Mouse (Mus musculus) midbrain, embryonic 15.5 days (tissue): Measurements from ENCODE around the gene Myh11. TPM values are rescaled to one million over a fixed set of nuclear protein-coding genes. Genes with fewer than 3 reads are reported as not detected.
A peak's percentile ranks its signal among the peaks of the same experiment; 100 is the strongest.

ENCODE experiments used
- ATAC-seq: fragments of 200-750 bp; cut with Nextera tagmentation; replicated peaks from 2 replicates; pipeline ENCODE4 v1.8.0; 2017; ENCODE audit warnings: moderate TSS enrichment
- H3K27ac ChIP-seq: fragments of 300-500 bp; sonication (generic); 2 replicates; pipeline ENCODE4 v1.5.1; 2015; ENCODE audit warnings: mild to moderate bottlenecking, inconsistent platforms
- H3K27me3 ChIP-seq: fragments of 300-500 bp; sonication (generic); replicated peaks from 2 replicates; pipeline ENCODE4 v1.6.1; 2015; ENCODE audit warnings: inconsistent platforms
- H3K36me3 ChIP-seq: fragments of 300-500 bp; sonication (generic); replicated peaks from 2 replicates; pipeline ENCODE4 v1.6.1; 2015; ENCODE audit warnings: inconsistent platforms
- H3K4me1 ChIP-seq: fragments of 300-500 bp; sonication (generic); 2 replicates; pipeline ENCODE4 v1.6.1; 2015; ENCODE audit warnings: inconsistent platforms
- H3K4me2 ChIP-seq: fragments of 300-500 bp; sonication (generic); 2 replicates; pipeline ENCODE4 v1.6.1; 2015; ENCODE audit warnings: inconsistent platforms, mild to moderate bottlenecking, moderate library complexity
- H3K4me3 ChIP-seq: fragments of 300-500 bp; sonication (generic); 2 replicates; pipeline ENCODE4 v1.5.1; 2015; ENCODE audit warnings: mild to moderate bottlenecking, inconsistent platforms
- H3K9ac ChIP-seq: fragments of 300-500 bp; sonication (generic); 2 replicates; pipeline ENCODE4 v1.6.1; 2015; ENCODE audit warnings: mild to moderate bottlenecking, inconsistent platforms
- H3K9me3 ChIP-seq: fragments of 300-500 bp; sonication (generic); 2 replicates; pipeline ENCODE4 v1.6.1; 2016; ENCODE audit warnings: inconsistent platforms
- WGBS: fragments of 180-500 bp; shearing (Covaris S2); methylation state at CpG from one replicate; pipeline ENCODE4 v1.1.7; 2015; ENCODE audit warnings: mixed read lengths; 5-methylcytosine and 5-hydroxymethylcytosine counted together
- polyA plus RNA-seq: library from polyadenylated mRNA; unstranded; fragments of >200 nt; fragmentation: Nextera tagmentation; extraction: Ambion mirVana; gene quantifications from 2 replicates; pipeline ENCODE4 v1.2.1, GENCODE M21; 2015

Myh11 gene
- polyA plus RNA-seq, 1 experiment from 2014 or later, result 0.58 TPM

DNA sequence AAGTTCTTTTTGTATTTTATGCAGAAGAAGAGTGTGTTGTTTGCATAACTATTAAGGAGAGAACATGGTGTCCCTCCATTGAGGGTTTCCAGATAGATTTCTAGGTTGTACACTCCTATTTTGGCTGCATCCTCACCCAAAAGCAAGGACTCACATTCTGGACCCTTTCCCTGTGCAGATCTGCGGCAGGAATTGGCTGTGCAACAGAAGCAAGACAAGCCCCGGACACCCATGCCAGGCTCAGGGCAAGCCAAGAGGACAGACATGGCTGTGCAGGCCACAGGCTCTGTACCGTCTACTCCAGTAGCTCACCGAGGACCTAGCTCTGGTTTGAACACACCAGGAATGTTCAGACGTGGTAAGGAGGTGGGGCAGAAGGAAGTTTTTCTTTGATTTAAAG is 105.7 kb downstream of the Myh11 start:
- no peaks in the 10 kb centered on the region for H3K27me3 ChIP-seq
- no peaks in the 10 kb centered on the region for H3K4me1 ChIP-seq
- H3K9me3 ChIP-seq, result no peaks in the 10 kb centered on the region
- H3K36me3 ChIP-seq, result no peaks in the 10 kb centered on the region
- ATAC-seq, result no peak
- 97% methylated on average over 5 of the region's 5 CpGs for WGBS
- no peak overlapping the region for H3K4me3 ChIP-seq
- no peak overlapping the region for H3K4me2 ChIP-seq
- no peak overlapping the region for H3K9ac ChIP-seq
- H3K27ac ChIP-seq, result no peak overlapping the region

- H3K9me3 ChIP-seq, result no peaks in the 10 kb centered on the region
- H3K36me3 ChIP-seq, result no peaks in the 10 kb centered on the region
- ATAC-seq, result no peak
- H3K27ac ChIP-seq, result no peak overlapping the region
- H3K9ac ChIP-seq, result no peak overlapping the region
- no peak overlapping the region for H3K4me3 ChIP-seq
- WGBS, result 78% methylated on average over 1 of the region's 1 CpGs
- H3K27me3 ChIP-seq, result no peaks in the 10 kb centered on the region
- H3K4me1 ChIP-seq, result no peaks in the 10 kb centered on the region
- H3K4me2 ChIP-seq, result no peak overlapping the region
Observed at GRCm38 (mm10) chr16:14183856-14184255, 107.3 kb downstream of the Myh11 start.

DNA sequence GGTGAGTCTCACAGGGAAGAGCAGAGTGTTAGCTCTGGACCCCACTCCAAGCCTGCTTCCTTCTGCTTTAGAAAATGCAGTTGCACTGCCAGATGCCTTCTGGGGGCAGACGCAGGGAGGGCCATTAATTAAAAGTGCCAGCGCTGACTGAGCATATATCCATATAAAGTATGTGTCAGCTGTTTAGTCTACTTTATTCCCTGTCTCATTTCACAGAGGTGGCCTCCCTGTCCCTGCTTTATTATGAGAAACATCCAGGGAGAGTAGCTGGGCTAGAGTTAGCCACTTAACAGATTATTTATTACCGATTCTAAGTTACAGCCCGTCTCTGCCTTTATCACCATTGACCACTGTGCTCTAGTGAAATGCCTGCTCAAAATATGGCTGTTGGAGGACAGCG is 108.8 kb downstream of the Myh11 start:
- no peak overlapping the region for H3K4me2 ChIP-seq
- no peaks in the 10 kb centered on the region for H3K36me3 ChIP-seq
- H3K4me3 ChIP-seq, result no peak overlapping the region
- H3K4me1 ChIP-seq, result no peaks in the 10 kb centered on the region
- no peak for ATAC-seq
- H3K9ac ChIP-seq, result no peak overlapping the region
- H3K27me3 ChIP-seq, result no peaks in the 10 kb centered on the region
- 94% methylated on average over 5 of the region's 5 CpGs for WGBS
- H3K27ac ChIP-seq, result no peak overlapping the region
- H3K9me3 ChIP-seq, result no peaks in the 10 kb centered on the region

DNA sequence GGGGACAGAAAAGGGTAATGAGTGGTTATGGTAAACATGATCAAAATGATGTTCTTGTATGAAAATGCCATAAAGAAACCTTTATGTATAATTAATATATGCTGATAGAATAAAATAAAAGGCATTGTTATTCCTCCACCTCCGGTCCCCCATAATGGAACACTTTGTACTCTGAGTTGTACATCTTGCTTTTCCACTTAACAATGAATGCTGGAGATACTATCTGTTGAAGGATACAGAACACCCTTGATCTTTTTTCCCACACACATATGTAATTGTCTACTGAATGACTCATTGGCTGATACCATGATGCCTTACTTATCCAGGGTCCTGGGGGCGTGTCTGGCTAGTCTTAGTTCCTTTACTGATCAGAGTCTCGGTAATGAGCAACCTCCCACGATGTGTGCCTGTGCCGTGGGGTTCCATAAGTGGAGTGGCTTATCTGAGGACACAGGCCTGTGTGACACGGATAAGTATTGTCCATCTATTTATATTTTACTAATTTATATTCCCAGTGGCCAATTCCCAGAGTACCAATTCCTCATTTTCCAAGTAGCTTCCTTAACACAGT is 110.9 kb downstream of the Myh11 start:
- 81% methylated on average over 6 of the region's 6 CpGs for whole genome bisulfite sequencing
- H3K27ac ChIP-seq, result no peak overlapping the region
- H3K4me3 ChIP-seq, result no peak overlapping the region
- H3K27me3 ChIP-seq, result no peaks in the 10 kb centered on the region
- ATAC-seq, result 0 out of 2 replicates have a peak, but pooled peaks have one; percentile 33
- H3K4me2 ChIP-seq, result no peak overlapping the region
- H3K4me1 ChIP-seq, result no peaks in the 10 kb centered on the region
- no peak overlapping the region for H3K9ac ChIP-seq
- H3K9me3 ChIP-seq, result no peaks in the 10 kb centered on the region
- no peaks in the 10 kb centered on the region for H3K36me3 ChIP-seq

GRCm38 (mm10) chr16:14178041-14178440 is 113.1 kb downstream of the Myh11 start:
- Histone ChIP-seq H3K27me3 (no peaks in the 10 kb centered on the region), H3K9me3 (no peaks in the 10 kb centered on the region), H3K4me1 (no peaks in the 10 kb centered on the region), H3K9ac (no peak overlapping the region), H3K4me2 (no peak overlapping the region), H3K27ac (no peak overlapping the region), H3K4me3 (no peak overlapping the region), H3K36me3 (no peaks in the 10 kb centered on the region)
- WGBS, result 85% methylated on average over 3 of the region's 3 CpGs
- ATAC-seq, result no peak

DNA sequence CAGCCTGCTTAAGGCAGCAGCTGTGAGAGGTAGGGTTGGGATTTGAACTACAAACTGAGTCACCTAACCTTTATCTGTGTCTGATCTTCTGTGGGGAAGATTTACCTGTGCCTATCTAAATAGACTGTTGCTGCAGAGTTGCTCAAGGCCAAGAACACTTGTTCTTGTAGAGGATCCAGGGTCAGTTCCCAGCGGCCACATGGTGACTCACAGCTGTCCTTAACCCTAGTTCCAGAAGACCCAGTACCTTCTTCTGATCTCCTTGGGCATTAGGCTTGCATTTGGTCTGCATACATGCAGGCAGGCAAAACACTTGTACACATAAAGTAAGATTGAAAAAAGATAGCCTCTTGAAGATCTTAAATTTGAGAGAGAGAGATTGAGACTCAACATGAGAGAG is 121.5 kb downstream of the Myh11 start:
- no peaks in the 10 kb centered on the region for H3K27me3 ChIP-seq
- 97% methylated on average over 1 of the region's 1 CpGs for WGBS

GRCm38 (mm10) chr16:14166490-14166889 is 124.7 kb downstream of the Myh11 start:
- H3K27ac ChIP-seq, result no peak overlapping the region
- H3K9me3 ChIP-seq, result no peaks in the 10 kb centered on the region
- no peak overlapping the region for H3K4me3 ChIP-seq
- ATAC-seq, result no peak
- H3K27me3 ChIP-seq, result no peaks in the 10 kb centered on the region
- no peak overlapping the region for H3K4me2 ChIP-seq
- peaks cover 14% of the 10 kb centered on the region for H3K4me1 ChIP-seq
- H3K36me3 ChIP-seq, result no peaks in the 10 kb centered on the region; the same call in 1 of the 2 replicates
- H3K9ac ChIP-seq, result no peak overlapping the region
- WGBS, result 95% methylated on average over 4 of the region's 4 CpGs

More for the DNA sequence above, 121.5 kb downstream of the Myh11 start:
- no peak overlapping the region for H3K4me3 ChIP-seq
- H3K4me2 ChIP-seq, result no peak overlapping the region
- no peaks in the 10 kb centered on the region for H3K9me3 ChIP-seq
- no peak overlapping the region for H3K9ac ChIP-seq
- no peak for ATAC-seq
- no peaks in the 10 kb centered on the region; the same call in 1 of the 2 replicates for H3K36me3 ChIP-seq
- H3K27ac ChIP-seq, result no peak overlapping the region
- H3K4me1 ChIP-seq, result no peaks in the 10 kb centered on the region

DNA sequence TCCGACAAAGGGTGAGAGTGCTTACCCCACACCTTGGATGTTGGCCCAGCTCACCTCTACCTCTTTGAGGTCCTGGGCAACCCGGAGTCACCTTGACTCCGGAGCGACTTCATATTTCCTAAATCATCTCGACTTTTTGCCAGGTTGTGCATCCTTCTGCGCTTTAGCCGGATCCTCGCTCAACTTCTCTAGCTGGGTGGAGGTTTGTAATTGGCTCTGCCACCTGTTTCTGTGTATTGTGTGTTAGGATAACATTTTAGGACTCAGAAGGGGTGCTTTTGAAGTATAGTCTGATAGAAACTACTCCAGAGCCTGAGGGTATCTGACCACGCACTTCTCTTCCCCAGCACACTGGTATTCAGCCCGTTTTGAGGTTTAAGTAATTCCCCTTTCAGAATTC is 127.4 kb downstream of the Myh11 start:
- Histone ChIP-seq H3K27me3 (no peaks in the 10 kb centered on the region), H3K36me3 (no peaks in the 10 kb centered on the region), H3K27ac (no peak overlapping the region), H3K4me3 (peak overlapping the region; percentile 63), H3K4me2 (peak overlapping the region; percentile 70), H3K9me3 (no peaks in the 10 kb centered on the region), H3K4me1 (peaks cover 14% of the 10 kb centered on the region), H3K9ac (peak overlapping the region; percentile 44; the same call in 1 of the 2 replicates)
- no peak for ATAC-seq
- WGBS, result 2% methylated on average over 10 of the region's 10 CpGs

- under 1% methylated on average over 43 of the region's 43 CpGs for WGBS
- no peaks in the 10 kb centered on the region for H3K27me3 ChIP-seq
- H3K9ac ChIP-seq, result peak within 1 kb of the TSS; percentile 44
- no peaks in the 10 kb centered on the region for H3K36me3 ChIP-seq
- peak within 1 kb of the TSS; percentile 63 for H3K4me3 ChIP-seq
- H3K27ac ChIP-seq, result peak within 1 kb of the TSS; percentile 42; the same call in 1 of the 2 replicates
- no peaks in the 10 kb centered on the region for H3K9me3 ChIP-seq
- H3K4me2 ChIP-seq, result peak within 1 kb of the TSS; percentile 70
- H3K4me1 ChIP-seq, result peaks cover 20% of the 10 kb centered on the region
- peak; percentile 51 for ATAC-seq
Observed at GRCm38 (mm10) chr16:14162988-14163416, 128.2 kb downstream of the Myh11 start, which contains the start of the genes Nde1 and Marf1. Gene Nde1 (plus strand): TSS chr16:14163275. Gene Marf1 (minus strand): TSS chr16:14163351.

DNA sequence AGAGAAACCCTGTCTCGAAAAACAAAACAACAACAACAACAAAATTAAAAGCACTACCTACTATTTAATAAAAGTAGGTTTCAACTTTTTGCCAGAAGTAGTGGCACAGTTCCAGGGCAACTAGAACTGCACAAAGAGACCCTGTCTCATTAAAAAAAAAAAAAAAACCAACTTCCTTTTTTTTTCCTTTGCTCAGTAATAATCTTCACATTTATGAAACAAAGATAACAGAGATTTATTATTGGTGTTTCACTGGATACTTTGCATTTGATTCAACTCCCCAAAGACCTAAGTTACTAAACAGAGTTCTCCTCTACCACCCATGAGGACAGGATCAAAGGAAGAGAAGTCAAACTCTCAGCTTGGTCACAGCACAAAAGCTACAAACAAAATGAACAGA is 130.2 kb downstream of the Myh11 start:
- ATAC-seq, result no peak
- Histone ChIP-seq H3K4me1 (peaks cover 25% of the 10 kb centered on the region), H3K27me3 (no peaks in the 10 kb centered on the region), H3K9ac (no peak overlapping the region), H3K4me2 (no peak overlapping the region), H3K36me3 (no peaks in the 10 kb centered on the region), H3K27ac (no peak overlapping the region), H3K9me3 (no peaks in the 10 kb centered on the region), H3K4me3 (no peak overlapping the region)
- WGBS, result 74% methylated on average over 1 of the region's 1 CpGs

- WGBS, result 0% methylated on average over 10 of the region's 10 CpGs
- Histone ChIP-seq H3K27me3 (no peaks in the 10 kb centered on the region), H3K4me2 (peak overlapping the region; percentile 52), H3K9ac (peak overlapping the region; percentile 82), H3K9me3 (no peaks in the 10 kb centered on the region), H3K4me3 (peak overlapping the region; percentile 74), H3K4me1 (peaks cover 25% of the 10 kb centered on the region), H3K36me3 (no peaks in the 10 kb centered on the region), H3K27ac (peak overlapping the region; percentile 94)
- peak; percentile 45 for ATAC-seq
Observed at GRCm38 (mm10) chr16:14159746-14160131, 131.4 kb downstream of the Myh11 start.

DNA sequence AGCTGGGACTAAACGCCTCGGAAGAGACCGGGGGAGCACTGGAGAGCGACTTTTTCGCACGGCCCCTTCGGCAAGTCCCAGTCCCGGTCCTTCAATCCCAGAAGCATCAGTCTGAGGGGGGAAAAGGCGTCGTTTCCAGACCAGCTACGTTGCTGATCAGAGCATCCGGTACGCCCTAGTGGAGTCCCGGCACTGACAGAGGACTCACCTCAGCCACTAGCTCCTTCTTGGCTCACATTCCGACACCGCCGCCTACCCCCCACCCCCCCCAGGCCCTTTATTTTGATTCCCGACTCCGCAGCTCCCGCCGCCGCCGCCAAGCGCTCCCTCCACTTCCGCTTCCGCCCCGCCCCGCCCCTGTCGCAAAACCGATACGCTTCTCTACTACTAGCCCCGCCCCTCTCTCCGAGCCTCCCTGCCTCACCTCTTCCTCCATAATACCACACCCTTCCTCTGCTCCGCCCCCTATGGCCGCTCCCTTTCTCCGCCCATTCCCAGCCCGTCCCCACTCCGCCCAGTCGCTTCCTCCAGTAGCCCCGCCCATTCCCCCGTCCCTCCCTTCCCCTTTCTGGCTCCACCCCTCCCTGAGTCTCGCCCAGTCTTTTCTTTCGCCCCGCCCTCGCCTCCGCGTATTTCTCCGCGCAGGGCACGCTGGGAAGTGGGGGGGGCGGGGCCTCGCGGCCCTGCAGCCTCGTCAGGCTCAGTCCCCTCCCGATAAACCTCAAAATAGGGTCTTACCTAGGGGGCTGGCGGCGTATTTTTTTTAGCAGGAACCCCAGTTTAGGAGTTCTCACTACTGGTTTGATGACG is 132.0 kb downstream of the Myh11 start:
- H3K9me3 ChIP-seq, result no peaks in the 10 kb centered on the region
- no peaks in the 10 kb centered on the region for H3K27me3 ChIP-seq
- H3K4me3 ChIP-seq, result peak overlapping the region; percentile 74
- peak overlapping the region; percentile 82 for H3K9ac ChIP-seq
- no peaks in the 10 kb centered on the region for H3K36me3 ChIP-seq
- WGBS, result 1% methylated on average over 56 of the region's 58 CpGs
- peak overlapping the region; percentile 61 for H3K4me2 ChIP-seq
- peak; percentile 97 for ATAC-seq
- H3K4me1 ChIP-seq, result peaks cover 24% of the 10 kb centered on the region
- peak overlapping the region; percentile 94 for H3K27ac ChIP-seq
